Mouse (Mus musculus): ENCODE results near the gene Sdr9c7. TPM values are rescaled to one million over a fixed set of nuclear protein-coding genes. Genes with fewer than 3 reads are reported as not detected.

Sdr9c7 gene
- polyA plus RNA-seq, 1 experiment, result 0.15 TPM

GRCm38 (mm10) chr10:127955034-127955433, 56.7 kb downstream of the Sdr9c7 start:
- Histone ChIP-seq H3K4me1 (ENCODE audit: control insufficient read depth, insufficient read depth, low read length) (no peaks in the 10 kb centered on the region), H3K4me3 (ENCODE audit: insufficient read depth, low read length) (no peak overlapping the region), H3K27ac (ENCODE audit: insufficient read depth, low read length) (no peak overlapping the region)
- TF ChIP-seq POLR2A (IDR thresholded peaks at IDR 0.05; ENCODE audit: extremely low read depth, insufficient read depth, low read length), result no peak
- TF ChIP-seq CTCF (IDR thresholded peaks at IDR 0.05; ENCODE audit: extremely low read depth, insufficient read depth, low read length), result no peak

- Histone ChIP-seq H3K4me1 (ENCODE audit: control insufficient read depth, insufficient read depth, low read length) (no peaks in the 10 kb centered on the region), H3K4me3 (ENCODE audit: insufficient read depth, low read length) (no peak overlapping the region), H3K27ac (ENCODE audit: insufficient read depth, low read length) (no peak overlapping the region)
- TF ChIP-seq POLR2A (IDR thresholded peaks at IDR 0.05; ENCODE audit: extremely low read depth, insufficient read depth, low read length), result no peak
- TF ChIP-seq CTCF (IDR thresholded peaks at IDR 0.05; ENCODE audit: extremely low read depth, insufficient read depth, low read length), result peak; percentile 74
These were observed 58.0 kb downstream of the Sdr9c7 start for GRCm38 (mm10) chr10:127956168-127956816.

- TF ChIP-seq POLR2A (IDR thresholded peaks at IDR 0.05; ENCODE audit: extremely low read depth, insufficient read depth, low read length), result no peak
- TF ChIP-seq CTCF (IDR thresholded peaks at IDR 0.05; ENCODE audit: extremely low read depth, insufficient read depth, low read length), result no peak
- H3K27ac ChIP-seq (ENCODE audit: insufficient read depth, low read length), result no peak overlapping the region
These were observed 60.9 kb downstream of the Sdr9c7 start for GRCm38 (mm10) chr10:127959161-127959679.

More at GRCm38 (mm10) chr10:127959161-127959679, 60.9 kb downstream of the Sdr9c7 start:
- H3K4me1 ChIP-seq (ENCODE audit: control insufficient read depth, insufficient read depth, low read length), result no peaks in the 10 kb centered on the region
- no peak overlapping the region for H3K4me3 ChIP-seq (ENCODE audit: insufficient read depth, low read length)

Other genes with a start within 250 kb of the Sdr9c7 start
- gene Nemp1, start 231.6 kb upstream of the Sdr9c7 start, polyA plus RNA-seq (2012; rRNA removed), result 3.8 TPM in 2 replicates
- gene Nab2, start 229.9 kb upstream of the Sdr9c7 start, polyA plus RNA-seq (2012; rRNA removed), result 35.3 and 40.3 TPM in 2 replicates
- 1.3 and 1.7 TPM in 2 replicates for gene Myo1a, start 193.3 kb upstream of the Sdr9c7 start, polyA plus RNA-seq (2012; rRNA removed)
- 25.9 and 31.9 TPM in 2 replicates for gene Tac2, start 174.0 kb upstream of the Sdr9c7 start, polyA plus RNA-seq (2012; rRNA removed)
- gene Zbtb39, start 159.0 kb upstream of the Sdr9c7 start, polyA plus RNA-seq (2012; rRNA removed), result 5.0 and 5.4 TPM in 2 replicates
- 1.3 and 1.4 TPM in 2 replicates for gene Gpr182, start 146.8 kb upstream of the Sdr9c7 start, polyA plus RNA-seq (2012; rRNA removed)
- 0.15 and 0.25 TPM in 2 replicates for gene Rdh1, start 138.8 kb upstream of the Sdr9c7 start, polyA plus RNA-seq (2012; rRNA removed)
- gene Rdh16f1, start 138.7 kb upstream of the Sdr9c7 start, polyA plus RNA-seq (2012; rRNA removed), result 1.2 TPM in 1 of 2 replicates, not detected in the other
- 0.13 and 1.4 TPM in 2 replicates for gene Rdh9, start 122.1 kb upstream of the Sdr9c7 start, polyA plus RNA-seq (2012; rRNA removed)
- 0.21 and 0.38 TPM in 2 replicates for gene Rdh16, start 97.4 kb upstream of the Sdr9c7 start, polyA plus RNA-seq (2012; rRNA removed)
- gene Rdh19, start 48.6 kb upstream of the Sdr9c7 start, polyA plus RNA-seq (2012; rRNA removed), result not detected in 2 replicates
- not detected in 2 replicates for gene Rdh16f2, start 32.0 kb upstream of the Sdr9c7 start, polyA plus RNA-seq (2012; rRNA removed)
- gene Rdh7, start 9.7 kb upstream of the Sdr9c7 start, polyA plus RNA-seq (2012; rRNA removed), result not detected in 2 replicates
- not detected in 2 replicates for gene Hsd17b6, start 109.1 kb downstream of the Sdr9c7 start, polyA plus RNA-seq (2012; rRNA removed)
- gene Prim1, start 116.7 kb downstream of the Sdr9c7 start, polyA plus RNA-seq (2012; rRNA removed), result 7.5 and 8.1 TPM in 2 replicates
- 175 and 177 TPM in 2 replicates for gene Naca, start 137.1 kb downstream of the Sdr9c7 start, polyA plus RNA-seq (2012; rRNA removed)
- 66.9 and 67.7 TPM in 2 replicates for gene Ptges3, start 160.4 kb downstream of the Sdr9c7 start, polyA plus RNA-seq (2012; rRNA removed)
- 1,438 and 1,451 TPM in 2 replicates for gene Atp5b, start 184.8 kb downstream of the Sdr9c7 start, polyA plus RNA-seq (2012; rRNA removed)
- 30.2 and 32.1 TPM in 2 replicates for gene Baz2a, start 193.1 kb downstream of the Sdr9c7 start, polyA plus RNA-seq (2012; rRNA removed)

Measured in cortical plate, adult 2 months (tissue).